Mouse (Mus musculus) heart, adult 2 months (tissue): ENCODE measurements around the gene Il1rap. TPM values are rescaled to one million over a fixed set of nuclear protein-coding genes. Genes with fewer than 3 reads are reported as not detected.

Source experiments
- DNase-seq, 2 experiments: peaks; one replicate each; pipeline ENCODE4 v3.0.0; 2021
- H3K27ac ChIP-seq: fragments of 200-600 bp; 2 replicates; pipeline ENCODE4 v1.8.1; 2022
- H3K27me3 ChIP-seq: fragments of 200-500 bp; 2 replicates; pipeline ENCODE4 v1.6.1; 2012; ENCODE audit warnings: mild to moderate bottlenecking, low read length, inconsistent platforms, mixed read lengths; ENCODE audit not compliant: control insufficient read depth, insufficient read depth
- H3K36me3 ChIP-seq: fragments of 200-500 bp; 2 replicates; pipeline ENCODE4 v1.6.1; 2012; ENCODE audit warnings: low read length, inconsistent platforms; ENCODE audit not compliant: control insufficient read depth, insufficient read depth
- H3K4me1 ChIP-seq: fragments of 200-500 bp; 2 replicates; pipeline ENCODE4 v1.6.1; 2011; ENCODE audit warnings: low read length; ENCODE audit not compliant: control insufficient read depth, insufficient read depth
- H3K4me3 ChIP-seq: fragments of 200-600 bp; 2 replicates; pipeline ENCODE4 v1.8.1; 2022
- H3K79me2 ChIP-seq: fragments of 200-500 bp; replicated peaks from 2 replicates; pipeline ENCODE4 v1.6.1; 2012; ENCODE audit warnings: mild to moderate bottlenecking, inconsistent platforms, low read length, moderate library complexity, mixed read lengths; ENCODE audit not compliant: control insufficient read depth, insufficient read depth
- H3K9ac ChIP-seq: fragments of 200-500 bp; 2 replicates; pipeline ENCODE4 v1.6.1; 2012; ENCODE audit warnings: low read depth, mild to moderate bottlenecking, control low read depth, inconsistent platforms, low read length, mixed read lengths
- CTCF ChIP-seq: fragments of 200-600 bp; IDR thresholded peaks from 2 replicates; pipeline ENCODE4 v1.8.1; 2022; ENCODE audit warnings: antibody characterized with exemption, mild to moderate bottlenecking, moderate library complexity
- EP300 ChIP-seq: fragments of 200-500 bp; IDR thresholded peaks from 2 replicates; pipeline ENCODE4 v1.6.1; 2011; ENCODE audit warnings: low read depth, low read length, control low read depth; ENCODE audit not compliant: insufficient read depth
- POLR2A ChIP-seq: fragments of 200-500 bp; IDR thresholded peaks from 2 replicates; pipeline ENCODE4 v1.6.1; 2011; ENCODE audit warnings: mild to moderate bottlenecking, low read depth, low read length, control low read depth; ENCODE audit not compliant: insufficient read depth
- WGBS: fragments of 180-500 bp; shearing (Covaris S2); methylation state at CpG from one replicate; pipeline ENCODE4 v1.1.7; 2018; 5-methylcytosine and 5-hydroxymethylcytosine counted together
- intact Hi-C: fragments of 180-260 bp; cut with DNase I; formaldehyde crosslinking; loops from one replicate; pipeline ENCODE4 v1.15.1; 2025
- polyA plus RNA-seq: library from polyadenylated mRNA; depleted of rRNA; stranded (reverse); fragments of >200 nt; gene quantifications from 2 replicates; pipeline ENCODE4 v1.2.3, GENCODE M21; 2012
- total RNA-seq, 2 experiments: library from RNA; stranded (reverse); gene quantifications; 2 replicates each; pipeline ENCODE4 v1.2.3; 2021

Il1rap gene
- total and polyA plus RNA-seq, 3 experiments, result 2.1 to 3.2 (median 2.6) TPM

- Histone ChIP-seq H3K79me2 (no peaks in the 10 kb centered on the region), H3K27ac (no peak overlapping the region), H3K4me3 (no peak overlapping the region), H3K27me3 (no peaks in the 10 kb centered on the region), H3K4me1 (no peaks in the 10 kb centered on the region), H3K9ac (no peak overlapping the region), H3K36me3 (no peaks in the 10 kb centered on the region)
- intact Hi-C loops, result no loop called here
- WGBS, result 53% methylated on average over 5 of the region's 5 CpGs
- TF ChIP-seq POLR2A (no peak), EP300 (no peak), CTCF (no peak)
- no peak for DNase-seq
Observed at GRCm38 (mm10) chr16:26723952-26724747, 142.6 kb downstream of the Il1rap start.

- no peaks in the 10 kb centered on the region for H3K79me2 ChIP-seq
- WGBS, result 51% methylated on average over 3 of the region's 3 CpGs
- intact Hi-C loops, result no loop called here
- H3K9ac ChIP-seq, result no peak overlapping the region
- H3K36me3 ChIP-seq, result no peaks in the 10 kb centered on the region
- no peak overlapping the region for H3K27ac ChIP-seq
- no peaks in the 10 kb centered on the region for H3K27me3 ChIP-seq
- no peaks in the 10 kb centered on the region for H3K4me1 ChIP-seq
- H3K4me3 ChIP-seq, result no peak overlapping the region
- TF ChIP-seq EP300 (no peak), CTCF (no peak), POLR2A (no peak)
- DNase-seq, result no peak
Observed at GRCm38 (mm10) chr16:26728139-26728538, 146.6 kb downstream of the Il1rap start.

GRCm38 (mm10) chr16:26730941-26731340 lies 149.4 kb downstream of the Il1rap start:
- H3K4me1 ChIP-seq, result no peaks in the 10 kb centered on the region
- H3K27ac ChIP-seq, result no peak overlapping the region
- H3K36me3 ChIP-seq, result no peaks in the 10 kb centered on the region
- no peak for TF ChIP-seq CTCF
- TF ChIP-seq EP300, result no peak
- no peak for TF ChIP-seq POLR2A
- DNase-seq, result no peak
- intact Hi-C loops, result no loop called here
- no peaks in the 10 kb centered on the region for H3K79me2 ChIP-seq
- no peak overlapping the region for H3K9ac ChIP-seq
- 60% methylated on average over 1 of the region's 1 CpGs for WGBS
- H3K4me3 ChIP-seq, result no peak overlapping the region
- H3K27me3 ChIP-seq, result no peaks in the 10 kb centered on the region

GRCm38 (mm10) chr16:26732566-26732965 lies 151.1 kb downstream of the Il1rap start:
- 86% methylated on average over 3 of the region's 3 CpGs for WGBS
- no peak for DNase-seq
- Histone ChIP-seq H3K27ac (no peak overlapping the region), H3K4me3 (no peak overlapping the region), H3K79me2 (no peaks in the 10 kb centered on the region), H3K27me3 (no peaks in the 10 kb centered on the region), H3K4me1 (no peaks in the 10 kb centered on the region), H3K9ac (no peak overlapping the region), H3K36me3 (no peaks in the 10 kb centered on the region)
- intact Hi-C loops, result no loop called here
- no peak for TF ChIP-seq CTCF
- no peak for TF ChIP-seq EP300
- no peak for TF ChIP-seq POLR2A

GRCm38 (mm10) chr16:26755381-26756155 lies 174.1 kb downstream of the Il1rap start:
- intact Hi-C loops, result no loop called here
- 78% methylated on average over 5 of the region's 5 CpGs for WGBS
- no peaks in the 10 kb centered on the region for H3K79me2 ChIP-seq
- no peak for TF ChIP-seq EP300
- TF ChIP-seq POLR2A, result no peak
- no peak for TF ChIP-seq CTCF
- no peak overlapping the region for H3K4me3 ChIP-seq
- H3K36me3 ChIP-seq, result no peaks in the 10 kb centered on the region
- H3K4me1 ChIP-seq, result no peaks in the 10 kb centered on the region
- no peak overlapping the region for H3K27ac ChIP-seq
- H3K27me3 ChIP-seq, result no peaks in the 10 kb centered on the region
- no peak for DNase-seq
- no peak overlapping the region for H3K9ac ChIP-seq

GRCm38 (mm10) chr16:26775976-26776375 lies 194.5 kb downstream of the Il1rap start:
- no peak overlapping the region for H3K9ac ChIP-seq
- 74% methylated on average over 2 of the region's 2 CpGs for WGBS
- intact Hi-C loops, result no loop called here

More at GRCm38 (mm10) chr16:26775976-26776375, 194.5 kb downstream of the Il1rap start:
- TF ChIP-seq POLR2A (no peak), EP300 (no peak), CTCF (no peak)
- H3K36me3 ChIP-seq, result no peaks in the 10 kb centered on the region
- H3K4me1 ChIP-seq, result no peaks in the 10 kb centered on the region
- no peak for DNase-seq
- H3K79me2 ChIP-seq, result no peaks in the 10 kb centered on the region
- no peak overlapping the region for H3K4me3 ChIP-seq
- H3K27me3 ChIP-seq, result no peaks in the 10 kb centered on the region
- H3K27ac ChIP-seq, result no peak overlapping the region
